Mouse (Mus musculus) ovary, postnatal 36 days (tissue): ENCODE results near the gene Tmc6.

Source experiments
- DNase-seq: peaks from one replicate; pipeline ENCODE4 v3.0.0; 2022; ENCODE audit warnings: low spot score, mixed read lengths

The Tmc6 gene

GRCm38 (mm10) chr11:117755891-117756290, 26.1 kb downstream of the Tmc6 start:
- no peak for DNase-seq

DNA sequence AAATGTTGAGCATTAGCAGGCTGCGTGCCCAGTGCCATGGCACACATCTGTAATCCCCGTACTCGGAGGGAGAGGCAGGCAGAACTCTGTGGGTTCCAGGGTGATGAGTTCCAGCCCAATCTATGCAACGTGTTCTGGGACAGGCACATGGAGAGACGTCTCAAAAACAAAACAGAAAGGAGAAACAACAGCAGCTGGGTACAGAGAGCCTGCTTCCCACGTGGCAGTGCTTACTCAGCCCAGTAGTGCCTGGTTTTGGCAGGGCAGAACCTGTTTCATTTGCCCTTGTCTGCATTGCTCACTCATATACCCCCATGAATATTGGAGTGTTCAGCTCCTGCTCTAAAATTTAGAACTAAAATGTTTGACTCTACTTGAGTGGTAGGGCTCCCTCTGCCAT, 30.5 kb downstream of the Tmc6 start:
- no peak for DNase-seq

- DNase-seq = no peak
These were observed 32.6 kb downstream of the Tmc6 start for GRCm38 (mm10) chr11:117749414-117749813.

DNA sequence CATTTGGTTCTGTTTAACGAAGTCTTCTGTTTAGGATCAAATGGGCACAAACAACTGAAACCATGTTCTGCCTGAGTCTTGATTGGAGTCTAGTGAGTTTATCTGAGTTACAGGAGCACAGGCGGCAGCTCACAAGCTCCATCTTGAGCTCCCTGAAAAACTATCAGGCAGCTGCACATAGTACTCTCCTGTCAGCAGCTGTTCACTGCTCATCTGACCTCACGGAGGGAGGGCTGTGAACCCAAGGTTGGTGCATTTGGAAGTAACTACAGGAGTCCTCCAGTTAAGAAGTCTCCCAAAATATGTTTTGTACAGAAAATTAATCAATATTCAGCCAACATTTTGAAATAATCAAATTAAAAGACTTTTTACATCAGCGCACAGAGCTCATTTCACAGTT, 33.4 kb downstream of the Tmc6 start:
- DNase-seq = no peak

GRCm38 (mm10) chr11:117743454-117744030, 38.5 kb downstream of the Tmc6 start:
- no peak for DNase-seq

GRCm38 (mm10) chr11:117742715-117743114, 39.3 kb downstream of the Tmc6 start:
- DNase-seq = no peak

DNA sequence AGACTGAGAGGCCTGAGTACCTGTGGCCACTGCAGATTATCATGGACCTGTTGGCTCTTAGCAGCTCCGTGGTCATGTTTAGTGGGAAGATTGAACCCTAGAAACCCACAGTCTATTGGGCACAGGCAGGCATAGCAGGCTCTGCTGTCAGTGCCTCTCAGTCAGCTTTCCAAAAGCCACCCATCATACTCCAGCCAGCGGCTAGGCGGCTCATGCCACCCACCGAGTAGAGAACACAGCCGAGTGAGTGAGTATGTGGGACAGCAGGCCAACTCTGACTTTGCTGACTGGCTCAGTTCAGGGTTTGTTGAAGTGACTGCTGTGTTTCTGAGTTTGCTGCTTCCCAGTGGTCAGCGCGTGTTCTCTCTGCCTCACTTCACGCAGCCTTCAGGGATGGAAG, 39.8 kb downstream of the Tmc6 start:
- no peak for DNase-seq

DNA sequence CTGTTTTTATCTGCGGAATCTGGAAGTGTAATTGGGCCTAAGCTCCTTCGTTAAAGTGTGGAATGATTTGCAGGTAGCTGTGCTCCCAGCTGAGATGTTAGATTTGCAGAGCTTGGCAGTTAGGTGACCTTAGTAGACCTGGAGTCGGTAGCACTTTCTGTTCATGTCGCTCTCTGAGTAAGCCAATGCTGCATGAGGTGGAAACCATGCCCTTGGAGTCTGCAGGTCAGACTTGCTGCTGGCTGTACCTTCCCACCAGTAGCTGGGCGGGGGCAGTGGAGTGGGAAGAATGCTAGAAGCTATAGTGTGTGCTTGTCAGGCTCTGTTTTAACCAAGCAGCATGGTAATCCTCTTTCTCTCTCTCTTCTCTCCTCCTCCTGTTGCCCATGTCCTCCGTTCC, 40.9 kb downstream of the Tmc6 start:
- no peak for DNase-seq

GRCm38 (mm10) chr11:117738123-117738522, 43.9 kb downstream of the Tmc6 start:
- no peak for DNase-seq

GRCm38 (mm10) chr11:117736037-117736689, 45.8 kb downstream of the Tmc6 start:
- DNase-seq = no peak

GRCm38 (mm10) chr11:117731470-117731869, 50.5 kb downstream of the Tmc6 start:
- DNase-seq = no peak

GRCm38 (mm10) chr11:117730490-117730838, 51.5 kb downstream of the Tmc6 start:
- DNase-seq = no peak

GRCm38 (mm10) chr11:117729798-117730489, 52.1 kb downstream of the Tmc6 start:
- DNase-seq = no peak

DNA sequence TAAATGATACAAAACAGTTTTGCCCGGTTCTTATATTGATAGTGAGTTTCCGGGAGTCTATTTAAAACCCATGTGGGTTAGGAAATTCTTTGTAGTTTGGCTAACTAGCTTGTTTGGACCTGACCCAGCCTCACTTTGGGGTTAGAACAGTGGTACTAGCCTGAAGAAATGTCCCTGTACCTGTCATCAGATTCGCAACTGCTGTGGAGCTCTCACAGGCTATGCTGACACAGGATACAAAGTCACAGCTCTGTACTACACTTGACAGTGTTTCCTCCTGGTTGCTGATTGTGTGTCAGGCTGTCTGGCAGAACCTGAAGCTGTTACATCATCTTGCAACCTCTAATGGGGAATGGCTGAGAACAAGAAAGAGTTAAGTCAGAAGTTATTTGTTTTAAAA, 52.7 kb downstream of the Tmc6 start:
- DNase-seq = no peak

DNA sequence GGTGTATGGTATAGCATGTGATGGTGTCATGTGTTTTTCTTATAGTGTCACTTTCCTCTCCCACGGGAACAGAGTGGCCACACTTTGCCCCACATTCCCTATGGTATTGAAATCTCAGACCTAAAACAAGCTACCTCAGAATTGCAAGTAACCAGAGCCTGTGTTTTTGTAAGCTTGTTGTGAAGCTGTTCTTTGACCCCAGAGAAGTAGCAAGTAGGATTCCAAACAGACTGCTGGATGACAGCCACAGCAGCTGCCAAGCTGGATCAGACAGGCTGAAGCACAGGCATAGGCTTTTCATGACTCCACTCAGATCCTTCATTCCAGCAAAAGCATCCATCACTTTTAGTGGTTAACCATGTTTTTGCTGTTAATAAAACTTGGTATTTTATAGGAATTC, 53.2 kb downstream of the Tmc6 start:
- no peak for DNase-seq

DNA sequence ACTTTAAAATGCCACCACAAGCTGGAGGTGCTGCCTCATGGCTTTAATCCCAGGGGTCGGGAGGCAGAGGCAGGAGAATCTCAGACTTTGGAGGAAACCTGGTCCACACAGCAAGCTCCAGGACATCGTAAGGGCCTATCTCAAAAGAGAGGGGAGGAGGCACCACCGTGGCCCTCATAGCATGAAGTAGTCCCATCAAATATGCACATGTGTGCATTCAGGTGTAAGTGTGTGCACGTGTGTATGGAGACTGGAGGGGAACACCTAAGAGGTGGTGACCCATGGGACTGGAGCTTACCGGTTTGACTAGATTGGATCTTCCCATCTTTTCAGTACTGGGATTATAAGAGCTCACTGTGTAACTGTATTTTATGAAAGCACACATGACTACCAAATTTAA, 53.8 kb downstream of the Tmc6 start:
- DNase-seq = no peak

GRCm38 (mm10) chr11:117727031-117727430, 55.0 kb downstream of the Tmc6 start:
- no peak for DNase-seq

- DNase-seq = no peak
These were observed 57.2 kb downstream of the Tmc6 start for GRCm38 (mm10) chr11:117724604-117725301.

DNA sequence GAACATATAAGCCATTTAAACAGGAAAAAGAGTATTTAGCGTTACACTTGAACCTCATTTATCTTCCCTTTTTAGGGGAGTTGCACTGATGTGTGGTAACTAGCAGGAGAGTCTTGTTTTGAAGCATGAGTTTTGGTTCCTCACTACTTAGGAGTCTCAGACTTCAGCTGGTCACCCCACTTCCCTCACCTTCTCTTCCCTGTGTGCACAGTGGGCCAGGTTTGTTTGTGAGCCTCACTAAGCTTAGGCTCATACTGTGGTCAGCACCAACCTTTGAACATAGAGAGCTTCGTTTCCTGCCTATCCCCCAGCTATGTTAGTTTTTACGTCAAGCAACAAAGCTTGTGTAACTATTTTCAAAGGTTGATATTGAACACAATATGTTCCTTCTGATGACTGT, 63.2 kb downstream of the Tmc6 start:
- DNase-seq = no peak
